Mouse (Mus musculus): ENCODE measurements around the gene Gm11213.

- no peak for TF ChIP-seq POLR2AphosphoS2 (IDR thresholded peaks at IDR 0.05; ENCODE audit: low read depth, low read length)
- TF ChIP-seq BHLHE40 (IDR thresholded peaks at IDR 0.05; ENCODE audit: low read depth, low read length): no peak
- no peak for TF ChIP-seq CTCF (conservative IDR thresholded peaks at IDR 0.05 in 1 of 2, IDR thresholded peaks at IDR 0.05 in 1 of 2; ENCODE audit: low read depth in 2 of 2, low read length in 2 of 2)
- no peak for TF ChIP-seq KAT2A (IDR thresholded peaks at IDR 0.05; ENCODE audit: insufficient replicate concordance, low read length)
- no peak for TF ChIP-seq EP300 (IDR thresholded peaks at IDR 0.05; ENCODE audit: low read length)
- no peak for TF ChIP-seq POLR2A (IDR thresholded peaks at IDR 0.05; ENCODE audit: low read depth, low read length)
- no peak for TF ChIP-seq HCFC1 (IDR thresholded peaks at IDR 0.05; ENCODE audit: low read depth, low read length)
Measured at GRCm38 (mm10) chr4:63553789-63554576, 51.1 kb downstream of the Gm11213 start.
